Mouse (Mus musculus) bone marrow macrophage, adult 2 months (primary cell): Measurements from ENCODE around the gene Setd7.

Source experiments
- CTCF ChIP-seq: IDR thresholded peaks from 2 replicates; pipeline ENCODE4 v1.5.1; 2012; ENCODE audit warnings: low read depth, mild to moderate bottlenecking, low read length, moderate library complexity
- POLR2A ChIP-seq: IDR thresholded peaks from 2 replicates; pipeline ENCODE4 v1.6.1; 2012; ENCODE audit warnings: mild to moderate bottlenecking, low read depth, low read length, borderline replicate concordance

- no peak for TF ChIP-seq CTCF
- TF ChIP-seq POLR2A: no peak
These were observed 43.2 kb downstream of the Setd7 start for GRCm38 (mm10) chr3:51517467-51517866.
